ENCODE assay signal across 20 mouse cellular contexts in genomic region chr11:64738948-64739347, GRCm38 (mm10).
"Had no signal": no experiment of that assay in that cellular context is flagged by ENCODE, and none has a peak within 500 bp of the region (broad histone marks: within the 10 kb centered on the region; RNA-seq: fewer than 3 reads in every experiment).

No protein-coding gene starts in this region.

- H3K9ac ChIP-seq: limb, embryonic 12.5 days; limb, embryonic 15.5 days; liver, embryonic 14.5 days; liver, postnatal 0 days; lung, embryonic 14.5 days; neural tube, embryonic 12.5 days; neural tube, embryonic 15.5 days; stomach, embryonic 15.5 days had no signal

- DNase-seq: kidney, adult 11 months; kidney, adult 8-10 months; kidney, postnatal 14 days; kidney, postnatal 4 days; liver, postnatal 0 days; lung, embryonic 14.5 days; midbrain, embryonic 14.5 days; right cerebral cortex, adult 18-20 months; right cerebral cortex, postnatal 14 days; right cerebral cortex, postnatal 4 days; thymus, postnatal 25 days had no signal

- H3K27me3 ChIP-seq: limb, embryonic 12.5 days; limb, embryonic 15.5 days; neural tube, embryonic 12.5 days; neural tube, embryonic 15.5 days; stomach, embryonic 15.5 days had no signal

- ATAC-seq: liver, postnatal 0 days; lung, postnatal 0 days had no signal

- H3K4me1 ChIP-seq: limb, embryonic 15.5 days; neural tube, embryonic 12.5 days; neural tube, embryonic 15.5 days; stomach, embryonic 15.5 days had no signal

- H3K4me3 ChIP-seq: limb, embryonic 12.5 days; limb, embryonic 15.5 days; neural tube, embryonic 12.5 days; neural tube, embryonic 15.5 days; stomach, embryonic 15.5 days had no signal

- H3K9me3 ChIP-seq: limb, embryonic 12.5 days; limb, embryonic 15.5 days; neural tube, embryonic 12.5 days; neural tube, embryonic 15.5 days; stomach, embryonic 15.5 days had no signal

- H3K36me3 ChIP-seq: limb, embryonic 12.5 days; limb, embryonic 15.5 days; neural tube, embryonic 12.5 days; neural tube, embryonic 15.5 days; stomach, embryonic 15.5 days had no signal

- H3K27ac ChIP-seq: limb, embryonic 12.5 days; limb, embryonic 15.5 days; liver, embryonic 14.5 days; macrophage; neural tube, embryonic 12.5 days; neural tube, embryonic 15.5 days; stomach, embryonic 15.5 days had no signal

- H3K4me2 ChIP-seq: limb, embryonic 12.5 days; limb, embryonic 15.5 days; liver, embryonic 11.5 days; lung, embryonic 14.5 days; neural tube, embryonic 12.5 days; neural tube, embryonic 15.5 days; stomach, embryonic 15.5 days had no signal
